In genomic region chr8:60878617-60879016, GRCm38 (mm10) we compare ENCODE assay signal across 22 mouse cellular contexts. TPM values are rescaled to one million over a fixed set of nuclear protein-coding genes. Genes with fewer than 3 reads are reported as not detected.
A peak's percentile ranks its signal among the peaks of the same experiment; 100 is the strongest.
DNase-seq lines count a peak whose midpoint lies in the region; ATAC-seq lines count a peak whose summit lies in the region.
"Had no signal": no experiment of that assay in that cellular context is flagged by ENCODE, and none has a peak within 500 bp of the region (broad histone marks: within the 10 kb centered on the region; RNA-seq: fewer than 3 reads in every experiment).

No protein-coding gene starts in this region.

- no peak overlapping the region for H3K27ac ChIP-seq in limb, embryonic 11.5 days (replicated peaks; ENCODE audit: low read depth, low read length)
- H3K27ac ChIP-seq in limb, embryonic 10.5 days = no peak overlapping the region

- H3K9me3 ChIP-seq in limb, embryonic 11.5 days (ENCODE audit: control insufficient read depth, low read length) = no peaks in the 10 kb centered on the region
- H3K9me3 ChIP-seq in limb, embryonic 10.5 days (replicated peaks) = no peaks in the 10 kb centered on the region
- H3K9me3 ChIP-seq: G1E had no signal

- peak; percentile 60; the same call in 1 of the 2 replicates for ATAC-seq in limb, embryonic 11.5 days (ENCODE audit: insufficient number of reproducible peaks, low FRiP score, low TSS enrichment, low read depth)
- ATAC-seq: activated CD4-positive, CD25-positive, alpha-beta regulatory T cell, adult 4 months; CD4-positive, CD25-positive, alpha-beta regulatory T cell, adult 4 months; Patski had no signal

- WGBS in limb, embryonic 11.5 days = 77% methylated on average over 2 of the region's 2 CpGs
- 74% methylated on average over 2 of the region's 2 CpGs for WGBS in limb, embryonic 10.5 days

- no peak overlapping the region for H3K4me3 ChIP-seq in limb, embryonic 11.5 days (ENCODE audit: low read depth, low read length)
- no peak overlapping the region for H3K4me3 ChIP-seq in limb, embryonic 10.5 days

- no peaks in the 10 kb centered on the region for H3K4me1 ChIP-seq in limb, embryonic 11.5 days (ENCODE audit: control insufficient read depth, insufficient read depth, low read length)
- peaks cover under 1% of the 10 kb centered on the region; the same call in 1 of the 2 replicates for H3K4me1 ChIP-seq in limb, embryonic 10.5 days

- H3K9ac ChIP-seq in limb, embryonic 11.5 days (ENCODE audit: low read length) = no peak overlapping the region

- DNase-seq in embryo, embryonic 10 days (ENCODE audit: low spot score) = peak; percentile 51
- no peak for DNase-seq in embryo, embryonic 9.5 days (ENCODE audit: extremely low spot score)
- DNase-seq in embryo, embryonic 10.5 days (ENCODE audit: low spot score) = peak; percentile 31
- no peak for DNase-seq in embryo, embryonic 11 days
- DNase-seq in limb, embryonic 11.5 days (ENCODE audit: low spot score) = no peak
- no peak for DNase-seq in limb, embryonic 10.5 days (ENCODE audit: low spot score)
- peak; percentile 28 for DNase-seq in mesoderm, embryonic 11.5 days (ENCODE audit: low read depth, low spot score)
- DNase-seq in heart, postnatal 4 days = no peak
- DNase-seq: adrenal gland, adult 2 months; adrenal gland, adult 8-10 months; adrenal gland, postnatal 10 days; adrenal gland, postnatal 14 days; adrenal gland, postnatal 25 days; adrenal gland, postnatal 36 days; B cell, adult 2 months; cerebellum, adult 11 months; cerebellum, adult 11-12 months had no signal

- H3K36me3 ChIP-seq in limb, embryonic 11.5 days (ENCODE audit: control insufficient read depth, insufficient read depth, low read length) = no peaks in the 10 kb centered on the region
- H3K36me3 ChIP-seq in limb, embryonic 10.5 days = no peaks in the 10 kb centered on the region
- H3K36me3 ChIP-seq: G1E had no signal

- H3K4me2 ChIP-seq in limb, embryonic 11.5 days (ENCODE audit: low read depth, severe bottlenecking) = no peak overlapping the region

- no peaks in the 10 kb centered on the region for H3K27me3 ChIP-seq in limb, embryonic 11.5 days (ENCODE audit: control insufficient read depth, insufficient read depth, low read length)
- H3K27me3 ChIP-seq in limb, embryonic 10.5 days (ENCODE audit: low read depth, poor library complexity, severe bottlenecking) = no peaks in the 10 kb centered on the region
- H3K27me3 ChIP-seq: CH12.LX, Patski had no signal

RNA-seq across cellular contexts. Expression of gene Hpf1, which starts 11.6 kb away (rescaled TPM):
- 124 and 126 TPM in 2 replicates for polyA plus RNA-seq in limb, embryonic 11.5 days (2014; fragmentation: Nextera tagmentation; extraction: Ambion mirVana)
- polyA plus RNA-seq in limb, embryonic 10.5 days (2016; fragmentation: Nextera tagmentation; extraction: Ambion mirVana) = 110 and 116 TPM in 2 replicates
- 10 to 100 TPM; 32.2 to 32.3 TPM for total RNA-seq in heart, postnatal 4 days (2021)

Comparison
In these comparisons a context has a peak if more than half of its experiments do, and no peak if none do; other contexts are left out.
1. DNase-seq: peak in embryo, embryonic 10 days (single experiment), embryo, embryonic 10.5 days (single experiment) and mesoderm, embryonic 11.5 days (single experiment); none in embryo, embryonic 9.5 days (single experiment), embryo, embryonic 11 days (single experiment), limb, embryonic 11.5 days (single experiment), limb, embryonic 10.5 days (single experiment) and heart, postnatal 4 days (single experiment).